Mouse (Mus musculus): ENCODE measurements around the gene Grb10. TPM values are rescaled to one million over a fixed set of nuclear protein-coding genes. Genes with fewer than 3 reads are reported as not detected.

The Grb10 gene
- polyA plus RNA-seq, 1 experiment from 2014 or later: 116 TPM

GRCm38 (mm10) chr11:12025756-12026593 is 12.5 kb downstream of the Grb10 start:
- peak; percentile 95 for ATAC-seq (ENCODE audit: low FRiP score)
- Histone ChIP-seq H3K4me3 (peak overlapping the region; percentile 42), H3K27me3 (peaks cover 81% of the 10 kb centered on the region), H3K4me1 (replicated peaks) (peaks cover 7% of the 10 kb centered on the region), H3K4me2 (peak overlapping the region; percentile 56), H3K36me3 (peaks cover 17% of the 10 kb centered on the region), H3K27ac (peak overlapping the region; percentile 82), H3K9me3 (peaks cover 22% of the 10 kb centered on the region), H3K9ac (peak overlapping the region; percentile 56; the same call in 1 of the 2 replicates)
- WGBS: 55% methylated on average over 108 of the region's 108 CpGs

GRCm38 (mm10) chr11:12025392-12025755 is 13.1 kb downstream of the Grb10 start:
- H3K27me3 ChIP-seq: peaks cover 81% of the 10 kb centered on the region
- H3K36me3 ChIP-seq: peaks cover 17% of the 10 kb centered on the region
- peak overlapping the region; percentile 82; the same call in 1 of the 2 replicates for H3K27ac ChIP-seq
- H3K9me3 ChIP-seq: peaks cover 22% of the 10 kb centered on the region
- ATAC-seq (ENCODE audit: low FRiP score): peak; percentile 72
- peaks cover 7% of the 10 kb centered on the region for H3K4me1 ChIP-seq (replicated peaks)
- peak overlapping the region; percentile 56 for H3K4me2 ChIP-seq
- no peak overlapping the region for H3K9ac ChIP-seq
- peak overlapping the region; percentile 42 for H3K4me3 ChIP-seq
- WGBS: 54% methylated on average over 32 of the region's 32 CpGs

GRCm38 (mm10) chr11:12023051-12023450 is 15.4 kb downstream of the Grb10 start:
- no peak overlapping the region for H3K4me2 ChIP-seq
- peaks cover 17% of the 10 kb centered on the region for H3K36me3 ChIP-seq
- 60% methylated on average over 3 of the region's 3 CpGs for WGBS
- H3K4me1 ChIP-seq (replicated peaks): peaks cover 7% of the 10 kb centered on the region
- H3K27me3 ChIP-seq: peaks cover 81% of the 10 kb centered on the region
- peaks cover 22% of the 10 kb centered on the region for H3K9me3 ChIP-seq
- no peak overlapping the region for H3K4me3 ChIP-seq
- H3K9ac ChIP-seq: no peak overlapping the region
- no peak overlapping the region for H3K27ac ChIP-seq
- no peak for ATAC-seq (ENCODE audit: low FRiP score)

GRCm38 (mm10) chr11:12019651-12020050 is 18.8 kb downstream of the Grb10 start:
- Histone ChIP-seq H3K27me3 (peaks cover 72% of the 10 kb centered on the region), H3K4me3 (no peak overlapping the region)
- 79% methylated on average over 1 of the region's 1 CpGs for WGBS

GRCm38 (mm10) chr11:12018604-12019003 is 19.9 kb downstream of the Grb10 start:
- H3K36me3 ChIP-seq: no peaks in the 10 kb centered on the region
- ATAC-seq (ENCODE audit: low FRiP score): no peak
- H3K27ac ChIP-seq: no peak overlapping the region
- no peak overlapping the region for H3K9ac ChIP-seq
- no peak overlapping the region for H3K4me2 ChIP-seq
- peaks cover 63% of the 10 kb centered on the region for H3K27me3 ChIP-seq
- WGBS: 86% methylated on average over 4 of the region's 4 CpGs
- H3K4me3 ChIP-seq: no peak overlapping the region
- H3K9me3 ChIP-seq: 0 out of 2 replicates have a peak, but pooled peaks cover 4% of the 10 kb centered on the region
- H3K4me1 ChIP-seq (replicated peaks): no peaks in the 10 kb centered on the region

More at GRCm38 (mm10) chr11:12019651-12020050, 18.8 kb downstream of the Grb10 start:
- no peak overlapping the region for H3K27ac ChIP-seq
- no peaks in the 10 kb centered on the region for H3K36me3 ChIP-seq
- no peak overlapping the region for H3K9ac ChIP-seq
- no peak overlapping the region for H3K4me2 ChIP-seq
- H3K9me3 ChIP-seq: peaks cover 5% of the 10 kb centered on the region
- ATAC-seq (ENCODE audit: low FRiP score): no peak
- H3K4me1 ChIP-seq (replicated peaks): no peaks in the 10 kb centered on the region

GRCm38 (mm10) chr11:12010084-12010483 is 28.4 kb downstream of the Grb10 start:
- no peak overlapping the region for H3K4me2 ChIP-seq
- H3K4me1 ChIP-seq (replicated peaks): no peaks in the 10 kb centered on the region
- WGBS: 88% methylated on average over 3 of the region's 3 CpGs
- H3K36me3 ChIP-seq: peaks cover 3% of the 10 kb centered on the region; the same call in 1 of the 2 replicates
- no peak overlapping the region for H3K27ac ChIP-seq
- H3K9me3 ChIP-seq: peaks cover 19% of the 10 kb centered on the region; the same call in 1 of the 2 replicates
- no peak for ATAC-seq (ENCODE audit: low FRiP score)
- H3K27me3 ChIP-seq: no peaks in the 10 kb centered on the region
- no peak overlapping the region for H3K9ac ChIP-seq
- H3K4me3 ChIP-seq: no peak overlapping the region

GRCm38 (mm10) chr11:12000293-12000910 is 38.1 kb downstream of the Grb10 start:
- Histone ChIP-seq H3K4me1 (replicated peaks) (no peaks in the 10 kb centered on the region), H3K27ac (no peak overlapping the region), H3K36me3 (no peaks in the 10 kb centered on the region), H3K4me2 (no peak overlapping the region), H3K27me3 (no peaks in the 10 kb centered on the region), H3K9ac (no peak overlapping the region), H3K9me3 (no peaks in the 10 kb centered on the region), H3K4me3 (no peak overlapping the region)
- WGBS: 89% methylated on average over 4 of the region's 4 CpGs
- no peak for ATAC-seq (ENCODE audit: low FRiP score)

GRCm38 (mm10) chr11:11998881-11999280 is 39.6 kb downstream of the Grb10 start:
- H3K4me1 ChIP-seq (replicated peaks): no peaks in the 10 kb centered on the region
- no peak overlapping the region for H3K9ac ChIP-seq
- H3K27me3 ChIP-seq: no peaks in the 10 kb centered on the region
- no peak for ATAC-seq (ENCODE audit: low FRiP score)
- 81% methylated on average over 3 of the region's 3 CpGs for WGBS
- no peak overlapping the region for H3K27ac ChIP-seq
- H3K4me2 ChIP-seq: no peak overlapping the region
- no peak overlapping the region for H3K4me3 ChIP-seq
- H3K36me3 ChIP-seq: no peaks in the 10 kb centered on the region
- H3K9me3 ChIP-seq: no peaks in the 10 kb centered on the region

- 48% methylated on average over 1 of the region's 1 CpGs for WGBS
- Histone ChIP-seq H3K36me3 (no peaks in the 10 kb centered on the region), H3K9me3 (no peaks in the 10 kb centered on the region), H3K4me1 (replicated peaks) (no peaks in the 10 kb centered on the region), H3K4me2 (no peak overlapping the region), H3K27me3 (no peaks in the 10 kb centered on the region), H3K9ac (no peak overlapping the region), H3K27ac (no peak overlapping the region), H3K4me3 (no peak overlapping the region)
- ATAC-seq (ENCODE audit: low FRiP score): 0 out of 2 replicates have a peak, but pooled peaks have one; percentile 39
Observed at GRCm38 (mm10) chr11:11997045-11997444, 41.4 kb downstream of the Grb10 start.

- Histone ChIP-seq H3K9ac (no peak overlapping the region), H3K4me1 (replicated peaks) (no peaks in the 10 kb centered on the region), H3K27me3 (no peaks in the 10 kb centered on the region), H3K36me3 (no peaks in the 10 kb centered on the region), H3K27ac (no peak overlapping the region), H3K4me3 (no peak overlapping the region), H3K9me3 (no peaks in the 10 kb centered on the region), H3K4me2 (no peak overlapping the region)
- ATAC-seq (ENCODE audit: low FRiP score): no peak
- WGBS: 89% methylated on average over 1 of the region's 1 CpGs
Observed at GRCm38 (mm10) chr11:11995371-11995770, 43.1 kb downstream of the Grb10 start.

- no peaks in the 10 kb centered on the region; the same call in 1 of the 2 replicates for H3K36me3 ChIP-seq
Observed at GRCm38 (mm10) chr11:11993807-11994206, 44.7 kb downstream of the Grb10 start.

GRCm38 (mm10) chr11:11993183-11993582 is 45.3 kb downstream of the Grb10 start:
- 56% methylated on average over 2 of the region's 2 CpGs for WGBS
- no peaks in the 10 kb centered on the region for H3K9me3 ChIP-seq
- no peak overlapping the region for H3K9ac ChIP-seq

More at GRCm38 (mm10) chr11:11993807-11994206, 44.7 kb downstream of the Grb10 start:
- Histone ChIP-seq H3K4me1 (replicated peaks) (no peaks in the 10 kb centered on the region), H3K27me3 (no peaks in the 10 kb centered on the region), H3K4me3 (no peak overlapping the region), H3K4me2 (no peak overlapping the region), H3K27ac (no peak overlapping the region), H3K9ac (no peak overlapping the region), H3K9me3 (no peaks in the 10 kb centered on the region)
- WGBS: 93% methylated on average over 5 of the region's 5 CpGs
- ATAC-seq (ENCODE audit: low FRiP score): no peak

More at GRCm38 (mm10) chr11:11993183-11993582, 45.3 kb downstream of the Grb10 start:
- H3K27ac ChIP-seq: no peak overlapping the region
- H3K4me1 ChIP-seq (replicated peaks): no peaks in the 10 kb centered on the region
- H3K4me2 ChIP-seq: no peak overlapping the region
- H3K4me3 ChIP-seq: no peak overlapping the region
- H3K36me3 ChIP-seq: no peaks in the 10 kb centered on the region; the same call in 1 of the 2 replicates
- ATAC-seq (ENCODE audit: low FRiP score): no peak
- no peaks in the 10 kb centered on the region for H3K27me3 ChIP-seq
